Mouse (Mus musculus): ENCODE results near the gene Atf7ip2.

GRCm38 (mm10) chr16:10297696-10298644 lies 105.5 kb downstream of the Atf7ip2 start:
- TF ChIP-seq POLR2A (IDR thresholded peaks at IDR 0.05; ENCODE audit: control insufficient read depth in 1 of 2, insufficient read depth in 1 of 2, low read depth in 1 of 2, low read length in 2 of 2, poor library complexity in 1 of 2) = no peak
- TF ChIP-seq TCF12 (IDR thresholded peaks at IDR 0.05; ENCODE audit: low read depth, low read length) = no peak
- TF ChIP-seq USF1 (IDR thresholded peaks at IDR 0.05; ENCODE audit: low read depth, low read length) = no peak
- TF ChIP-seq MEF2A (IDR thresholded peaks at IDR 0.05; ENCODE audit: extremely low read depth, insufficient replicate concordance, low read depth, low read length, poor library complexity, severe bottlenecking) = no peak
- no peak for TF ChIP-seq HCFC1 (IDR thresholded peaks at IDR 0.05; ENCODE audit: low read depth, low read length)
- no peak for TF ChIP-seq GATA1 (IDR thresholded peaks at IDR 0.05; ENCODE audit: low read depth, low read length)
- no peak for TF ChIP-seq UBTF (IDR thresholded peaks at IDR 0.05; ENCODE audit: borderline replicate concordance, insufficient read depth, low read depth, low read length)
- TF ChIP-seq CTCF (IDR thresholded peaks at IDR 0.05 in 2 of 3, conservative IDR thresholded peaks at IDR 0.05 in 1 of 3; ENCODE audit: control insufficient read depth in 1 of 3, insufficient read depth in 1 of 3, low read depth in 2 of 3, low read length in 3 of 3, poor library complexity in 1 of 3, severe bottlenecking in 1 of 3) = no peak
- TF ChIP-seq EP300 (IDR thresholded peaks at IDR 0.05; ENCODE audit: low read depth in 1 of 2, low read length in 2 of 2) = no peak
- TF ChIP-seq MAX (IDR thresholded peaks at IDR 0.05; ENCODE audit: low read length) = no peak
- no peak for TF ChIP-seq CHD2 (IDR thresholded peaks at IDR 0.05; ENCODE audit: low read length)
- no peak for TF ChIP-seq TBP (IDR thresholded peaks at IDR 0.05; ENCODE audit: low read depth, low read length)
- TF ChIP-seq NELFE (IDR thresholded peaks at IDR 0.05; ENCODE audit: low read depth, low read length) = no peak
